Comparison of ENCODE assay signal across 10 mouse cellular contexts in the genomic region with DNA sequence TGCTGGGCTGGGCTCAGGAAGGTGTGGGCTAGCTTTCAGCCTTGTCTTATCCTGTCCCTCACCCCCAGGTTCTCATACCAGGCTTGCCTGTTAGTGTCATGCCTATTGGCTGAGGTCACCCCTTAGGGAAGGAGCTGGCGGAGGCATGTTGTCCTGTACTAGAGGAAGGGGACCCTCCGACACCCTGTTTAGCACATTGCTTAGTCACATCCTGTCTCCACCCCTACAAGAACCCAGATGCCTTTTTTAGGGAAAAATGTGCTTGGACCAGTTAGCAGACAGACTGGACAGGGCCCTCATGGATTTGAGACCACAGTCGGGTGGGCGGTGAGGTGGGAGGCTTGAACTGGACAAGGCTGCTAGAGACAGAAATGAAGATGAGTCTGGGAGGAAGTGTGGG. TPM values are rescaled to one million over a fixed set of nuclear protein-coding genes. Genes with fewer than 3 reads are reported as not detected.
DNase-seq lines count a peak whose midpoint lies in the region; ATAC-seq and TF ChIP-seq lines count a peak whose summit lies in the region.
"Had no signal": no experiment of that assay in that cellular context is flagged by ENCODE, and none has a peak within 500 bp of the region (broad histone marks: within the 10 kb centered on the region; RNA-seq: fewer than 3 reads in every experiment).

No protein-coding gene starts in this region.

- DNase-seq in gastrocnemius, postnatal 14 days: peak; percentile 43
- no peak for DNase-seq in gastrocnemius, postnatal 4 days (ENCODE audit: low spot score in 2 of 2)
- DNase-seq in kidney, adult 18-20 months: peak; percentile 51
- DNase-seq in lung, postnatal 36 days: peak; percentile 82
- no peak for DNase-seq in thymus, adult 2 months
- no peak for DNase-seq in forebrain, postnatal 0 days
- DNase-seq: cerebellum, postnatal 10 days; layer of hippocampus, postnatal 36 days had no signal

- H3K9ac ChIP-seq in forebrain, postnatal 0 days: no peak overlapping the region

- no peak overlapping the region for H3K4me2 ChIP-seq in forebrain, postnatal 0 days (ENCODE audit: low read depth)

- H3K27ac ChIP-seq in embryonic fibroblast, embryonic 13.5 days (ENCODE audit: insufficient read depth, low read length): peak overlapping the region; percentile 93
- H3K27ac ChIP-seq in thymus, adult 2 months (ENCODE audit: control insufficient read depth, insufficient read depth, low read length): no peak overlapping the region
- no peak overlapping the region for H3K27ac ChIP-seq in forebrain, postnatal 0 days (ENCODE audit: low read depth, low read length)

- no peak for TF ChIP-seq CTCF in embryonic fibroblast, embryonic 13.5 days (IDR thresholded peaks at IDR 0.05; ENCODE audit: borderline replicate concordance, insufficient read depth, low read length)
- no peak for TF ChIP-seq CTCF in thymus, adult 2 months (IDR thresholded peaks at IDR 0.05; ENCODE audit: borderline replicate concordance, control insufficient read depth, extremely low read depth, insufficient read depth, low read length, poor library complexity)
- no peak for TF ChIP-seq CTCF in forebrain, postnatal 0 days (IDR thresholded peaks at IDR 0.05; ENCODE audit: low read depth)

- intact Hi-C loops in gastrocnemius, postnatal 14 days (cut with DNase I; ENCODE audit: low total_unique reads): no loop called here

- 0 out of 2 replicates have a peak, but pooled peaks have one; percentile 32 for TF ChIP-seq POLR2A in embryonic fibroblast, embryonic 13.5 days (IDR thresholded peaks at IDR 0.05; ENCODE audit: low read depth, low read length)
- TF ChIP-seq POLR2A in thymus, adult 2 months (IDR thresholded peaks at IDR 0.05; ENCODE audit: control insufficient read depth, extremely low read depth, insufficient read depth, low read length, poor library complexity): no peak

- H3K4me1 ChIP-seq in embryonic fibroblast, embryonic 13.5 days (ENCODE audit: control insufficient read depth, insufficient read depth, low read length): peaks cover 13% of the 10 kb centered on the region
- peaks cover 33% of the 10 kb centered on the region for H3K4me1 ChIP-seq in thymus, adult 2 months (replicated peaks; ENCODE audit: control insufficient read depth, insufficient read depth, low read length)
- H3K4me1 ChIP-seq in forebrain, postnatal 0 days (ENCODE audit: insufficient read depth): peaks cover 3% of the 10 kb centered on the region; the same call in 1 of the 2 replicates

- H3K36me3 ChIP-seq in thymus, adult 2 months (ENCODE audit: control insufficient read depth, insufficient read depth, low read length): peaks cover 54% of the 10 kb centered on the region
- peaks cover 70% of the 10 kb centered on the region for H3K36me3 ChIP-seq in forebrain, postnatal 0 days (ENCODE audit: insufficient read depth)

- no peak overlapping the region for H3K4me3 ChIP-seq in embryonic fibroblast, embryonic 13.5 days (ENCODE audit: insufficient read depth, low read length)
- H3K4me3 ChIP-seq in thymus, adult 2 months (ENCODE audit: control insufficient read depth, insufficient read depth, low read length): no peak overlapping the region
- no peak overlapping the region for H3K4me3 ChIP-seq in forebrain, postnatal 0 days (ENCODE audit: low read depth, low read length)

- no peak for ATAC-seq in cerebellum, adult (ENCODE audit: insufficient number of reproducible peaks, low FRiP score, low TSS enrichment)
- no peak for ATAC-seq in forebrain, postnatal 0 days

- 64% methylated on average over 4 of the region's 4 CpGs for WGBS in thymus, adult 2 months
- WGBS in forebrain, postnatal 0 days: 88% methylated on average over 4 of the region's 4 CpGs

- H3K27me3 ChIP-seq in thymus, adult 2 months (ENCODE audit: control insufficient read depth, insufficient read depth, low read length): no peaks in the 10 kb centered on the region
- H3K27me3 ChIP-seq in forebrain, postnatal 0 days (ENCODE audit: insufficient read depth, low read length): no peaks in the 10 kb centered on the region

- no peaks in the 10 kb centered on the region for H3K9me3 ChIP-seq in forebrain, postnatal 0 days (ENCODE audit: low read length)

RNA-seq across cellular contexts. Expression of a gene that starts 7.4 kb away (rescaled TPM):
- 10 to 100 TPM; 11.0 to 14.3 TPM for total RNA-seq in gastrocnemius, postnatal 14 days (2021)
- total RNA-seq in gastrocnemius, postnatal 4 days (2021): 10 to 100 TPM; 16.7 to 19.3 TPM
- 81.8 and 101 TPM in 2 replicates for polyA plus RNA-seq in embryonic fibroblast, embryonic 13.5 days (2011; ENCODE audit: insufficient read length, low read depth, missing spikeins)
- polyA plus RNA-seq in thymus, adult 2 months (2012; rRNA removed): 10.7 and 18.1 TPM in 2 replicates
- 6.3 and 15.7 TPM in 2 replicates for total RNA-seq in forebrain, postnatal 0 days (2014; rRNA removed)
- polyA plus RNA-seq in forebrain, postnatal 0 days (2015; fragmentation: Nextera tagmentation; extraction: Ambion mirVana): 5.0 and 6.3 TPM in 2 replicates

RNA-seq across cellular contexts. Expression of a gene that starts 18.2 kb away (rescaled TPM):
- 1 to 10 TPM in 1 of 2 experiments, under 1 TPM in 1; 0.59 to 1.7 TPM for total RNA-seq in gastrocnemius, postnatal 14 days (2021)
- total RNA-seq in gastrocnemius, postnatal 4 days (2021): 1 to 10 TPM; 1.0 to 1.3 TPM
- polyA plus RNA-seq in embryonic fibroblast, embryonic 13.5 days (2011; ENCODE audit: insufficient read length, low read depth, missing spikeins): 2.3 and 5.8 TPM in 2 replicates
- polyA plus RNA-seq in thymus, adult 2 months (2012; rRNA removed): 14.8 and 15.5 TPM in 2 replicates
- total RNA-seq in forebrain, postnatal 0 days (2014; rRNA removed): 4.2 and 5.1 TPM in 2 replicates
- 0.13 and 0.16 TPM in 2 replicates for polyA plus RNA-seq in forebrain, postnatal 0 days (2015; fragmentation: Nextera tagmentation; extraction: Ambion mirVana)

RNA-seq across cellular contexts. Expression of a gene that starts 21.1 kb away (rescaled TPM):
- 10 to 100 TPM; 19.3 to 30.1 TPM for total RNA-seq in gastrocnemius, postnatal 14 days (2021)
- 10 to 100 TPM; 26.6 to 26.7 TPM for total RNA-seq in gastrocnemius, postnatal 4 days (2021)
- polyA plus RNA-seq in embryonic fibroblast, embryonic 13.5 days (2011; ENCODE audit: insufficient read length, low read depth, missing spikeins): 40.7 and 41.7 TPM in 2 replicates
- 27.3 and 31.0 TPM in 2 replicates for polyA plus RNA-seq in thymus, adult 2 months (2012; rRNA removed)
- total RNA-seq in forebrain, postnatal 0 days (2014; rRNA removed): 32.3 and 44.5 TPM in 2 replicates
- 48.0 and 55.3 TPM in 2 replicates for polyA plus RNA-seq in forebrain, postnatal 0 days (2015; fragmentation: Nextera tagmentation; extraction: Ambion mirVana)

RNA-seq across cellular contexts. Expression of a gene that starts 22.2 kb away (rescaled TPM):
- total RNA-seq in gastrocnemius, postnatal 14 days (2021): under 1 TPM in 1 of 2 experiments, not detected in 1; 0.90 TPM
- not detected for total RNA-seq in gastrocnemius, postnatal 4 days (2021)
- 37.7 and 57.8 TPM in 2 replicates for polyA plus RNA-seq in embryonic fibroblast, embryonic 13.5 days (2011; ENCODE audit: insufficient read length, low read depth, missing spikeins)
- not detected in 2 replicates for polyA plus RNA-seq in thymus, adult 2 months (2012; rRNA removed)
- 2.4 TPM in 1 of 2 replicates, not detected in the other for total RNA-seq in forebrain, postnatal 0 days (2014; rRNA removed)
- polyA plus RNA-seq in forebrain, postnatal 0 days (2015; fragmentation: Nextera tagmentation; extraction: Ambion mirVana): not detected in 2 replicates
- total RNA-seq: layer of hippocampus, postnatal 36 days had no signal

RNA-seq across cellular contexts. Expression of a gene that starts 27.5 kb away (rescaled TPM):
- total RNA-seq in gastrocnemius, postnatal 14 days (2021): 10 to 100 TPM; 18.8 to 18.9 TPM
- 10 to 100 TPM; 21.3 to 21.5 TPM for total RNA-seq in gastrocnemius, postnatal 4 days (2021)
- 20.0 and 20.7 TPM in 2 replicates for polyA plus RNA-seq in embryonic fibroblast, embryonic 13.5 days (2011; ENCODE audit: insufficient read length, low read depth, missing spikeins)
- polyA plus RNA-seq in thymus, adult 2 months (2012; rRNA removed): 20.0 and 22.1 TPM in 2 replicates
- total RNA-seq in forebrain, postnatal 0 days (2014; rRNA removed): 26.6 and 34.8 TPM in 2 replicates
- 31.1 and 37.7 TPM in 2 replicates for polyA plus RNA-seq in forebrain, postnatal 0 days (2015; fragmentation: Nextera tagmentation; extraction: Ambion mirVana)

Comparison
In these comparisons a context has a peak if more than half of its experiments do, and no peak if none do; other contexts are left out.
1. DNase-seq: peak in gastrocnemius, postnatal 14 days (single experiment), kidney, adult 18-20 months (single experiment) and lung, postnatal 36 days (single experiment); none in gastrocnemius, postnatal 4 days (0 of 2), thymus, adult 2 months (single experiment) and forebrain, postnatal 0 days (single experiment).